Mouse (Mus musculus): ENCODE results near the gene Ncor2. TPM values are rescaled to one million over a fixed set of nuclear protein-coding genes. Genes with fewer than 3 reads are reported as not detected.
"Not testable (repeated sequence)": the region's sequence is repeated elsewhere in the genome, so short reads cannot be mapped to it uniquely, and the experiment has no call there.

Gene Ncor2
- polyA plus RNA-seq, 1 experiment from 2014 or later, result 17.2 TPM

DNA sequence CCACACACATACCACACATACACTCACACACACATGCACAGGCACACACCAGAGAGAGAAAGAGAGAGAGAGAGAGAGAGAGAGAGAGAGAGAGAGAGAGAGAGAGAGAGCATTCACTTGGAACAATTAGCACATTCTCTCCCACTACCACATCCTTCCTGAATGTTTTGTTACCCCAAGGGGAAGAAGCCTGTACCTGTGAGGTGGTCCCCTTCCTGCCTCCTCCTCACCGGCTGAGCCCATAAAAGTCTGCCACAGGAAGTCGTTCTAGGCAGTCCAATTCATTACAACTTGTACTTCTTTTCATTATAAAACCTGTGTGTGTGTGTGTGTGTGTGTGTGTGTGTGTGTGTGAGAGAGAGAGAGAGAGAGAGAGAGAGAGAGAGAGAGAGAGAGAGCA lies 18.3 kb upstream of the Ncor2 start:
- DNase-seq (ENCODE audit: low spot score); H3K4me3 ChIP-seq (ENCODE audit: low read depth, low read length); ATAC-seq (replicated peaks; ENCODE audit: low FRiP score); H3K36me3 ChIP-seq (ENCODE audit: control insufficient read depth, insufficient read depth, low read length); H3K27ac ChIP-seq (ENCODE audit: low read depth, low read length); H3K9me3 ChIP-seq (ENCODE audit: control insufficient read depth, low read length); H3K4me1 ChIP-seq (replicated peaks; ENCODE audit: control insufficient read depth, insufficient read depth, low read length); H3K4me2 ChIP-seq; H3K27me3 ChIP-seq (replicated peaks; ENCODE audit: control insufficient read depth, insufficient read depth, low read length); H3K9ac ChIP-seq (ENCODE audit: low read depth, low read length): not testable (repeated sequence)
- 41% methylated on average over 2 of the region's 2 CpGs for WGBS

DNA sequence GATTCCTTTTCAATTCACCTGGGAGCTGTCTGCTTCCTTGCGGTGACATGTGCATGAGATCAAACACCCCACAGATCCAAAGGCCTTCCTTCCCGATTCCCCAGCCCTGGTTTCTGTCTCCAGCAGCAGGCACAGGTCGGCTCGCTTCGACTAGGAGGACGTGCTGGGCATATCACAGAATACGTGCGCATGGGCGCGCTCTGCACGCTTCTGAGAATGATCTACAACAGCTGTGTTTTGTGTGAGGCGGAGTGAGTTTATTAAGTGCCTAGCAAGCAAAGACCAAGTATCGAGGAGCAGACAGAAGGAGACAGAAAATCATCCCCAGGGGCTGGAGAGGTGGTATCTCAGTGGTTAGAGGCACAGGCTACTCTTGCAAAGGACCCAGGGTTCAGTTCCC lies 17.0 kb upstream of the Ncor2 start:
- Histone ChIP-seq H3K9me3 (ENCODE audit: control insufficient read depth, low read length) (no peaks in the 10 kb centered on the region), H3K36me3 (ENCODE audit: control insufficient read depth, insufficient read depth, low read length) (no peaks in the 10 kb centered on the region), H3K4me3 (ENCODE audit: low read depth, low read length) (no peak overlapping the region), H3K4me2 (no peak overlapping the region), H3K4me1 (replicated peaks; ENCODE audit: control insufficient read depth, insufficient read depth, low read length) (no peaks in the 10 kb centered on the region), H3K9ac (ENCODE audit: low read depth, low read length) (no peak overlapping the region), H3K27me3 (replicated peaks; ENCODE audit: control insufficient read depth, insufficient read depth, low read length) (peaks cover 5% of the 10 kb centered on the region; the same call in 1 of the 2 replicates), H3K27ac (ENCODE audit: low read depth, low read length) (no peak overlapping the region)
- ATAC-seq (replicated peaks; ENCODE audit: low FRiP score) (no peak), DNase-seq (ENCODE audit: low spot score) (no peak)
- 79% methylated on average over 13 of the region's 13 CpGs for WGBS

DNA sequence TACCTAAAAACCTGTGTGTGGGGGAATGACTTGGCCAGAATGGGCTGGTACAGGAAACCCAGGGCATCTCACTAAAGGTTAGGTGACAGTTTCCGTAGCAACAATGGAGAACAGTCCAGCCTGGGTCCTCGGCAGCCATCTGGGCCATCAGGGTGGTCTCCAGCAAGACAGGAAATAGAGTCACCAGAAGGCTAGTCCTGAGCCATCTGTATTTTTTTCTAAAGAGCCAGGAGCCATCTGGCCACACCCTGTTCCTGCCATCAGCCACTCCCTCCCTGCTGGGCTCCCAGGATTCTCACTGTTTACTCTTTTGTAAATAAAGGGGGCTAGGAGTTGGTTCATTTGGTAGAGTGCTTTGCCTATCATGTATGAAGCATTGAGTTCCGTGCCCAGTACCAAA lies 16.1 kb upstream of the Ncor2 start:
- no peak overlapping the region for H3K4me2 ChIP-seq
- DNase-seq (ENCODE audit: low spot score) (no peak), ATAC-seq (replicated peaks; ENCODE audit: low FRiP score) (no peak)
- H3K27ac ChIP-seq (ENCODE audit: low read depth, low read length), result no peak overlapping the region
- H3K9ac ChIP-seq (ENCODE audit: low read depth, low read length), result no peak overlapping the region
- WGBS, result 42% methylated on average over 3 of the region's 3 CpGs
- peaks cover 8% of the 10 kb centered on the region; the same call in 1 of the 2 replicates for H3K27me3 ChIP-seq (replicated peaks; ENCODE audit: control insufficient read depth, insufficient read depth, low read length)
- H3K9me3 ChIP-seq (ENCODE audit: control insufficient read depth, low read length), result no peaks in the 10 kb centered on the region
- no peak overlapping the region for H3K4me3 ChIP-seq (ENCODE audit: low read depth, low read length)
- no peaks in the 10 kb centered on the region; the same call in 1 of the 2 replicates for H3K36me3 ChIP-seq (ENCODE audit: control insufficient read depth, insufficient read depth, low read length)
- no peaks in the 10 kb centered on the region for H3K4me1 ChIP-seq (replicated peaks; ENCODE audit: control insufficient read depth, insufficient read depth, low read length)

DNA sequence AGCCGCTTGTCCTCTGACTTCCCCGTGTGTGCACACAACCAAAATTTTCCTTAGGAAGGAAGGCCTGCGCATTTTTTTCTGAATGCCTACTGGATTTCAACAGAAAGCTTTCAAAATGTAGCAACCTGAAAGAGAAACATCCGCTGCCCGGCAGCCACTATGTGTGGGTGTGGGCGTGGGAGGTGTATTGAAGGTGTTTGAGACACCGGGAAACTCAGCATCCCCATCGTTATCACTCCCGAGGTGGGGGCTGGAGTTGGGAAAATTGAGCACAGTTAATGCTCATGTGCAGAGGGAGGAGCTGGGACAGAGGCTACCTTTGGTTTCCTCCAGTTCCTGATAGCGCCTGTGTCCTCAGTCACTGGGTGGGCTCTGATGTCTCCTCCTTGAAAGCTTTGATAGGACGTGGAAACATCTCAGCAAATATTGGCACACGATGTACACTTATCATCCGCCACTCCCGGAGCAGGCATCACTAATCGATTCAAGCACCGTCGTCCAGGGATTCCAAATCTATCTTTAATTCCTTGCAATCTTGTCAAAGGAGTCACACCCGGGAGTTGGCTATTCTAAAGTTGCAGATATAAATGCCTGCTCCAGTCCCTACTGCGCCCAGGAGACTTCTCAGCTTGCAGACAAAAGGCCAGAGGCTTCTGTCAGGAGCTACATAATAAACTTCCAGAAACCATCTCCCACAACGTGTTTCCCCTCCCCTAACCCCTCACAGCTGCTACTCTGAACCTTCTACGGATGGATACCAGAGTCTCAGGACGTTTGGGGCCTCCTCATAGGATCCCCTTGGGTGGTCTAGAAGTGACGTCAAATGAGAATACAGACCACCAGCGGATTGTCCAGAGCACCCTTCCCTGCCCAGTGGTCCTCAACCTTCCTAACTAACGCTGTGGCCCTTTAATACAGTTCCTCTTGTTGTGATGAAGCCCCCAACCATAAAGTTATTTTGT lies 14.7 kb upstream of the Ncor2 start:
- ATAC-seq (replicated peaks; ENCODE audit: low FRiP score) (no peak), DNase-seq (ENCODE audit: low spot score) (no peak)
- H3K9me3 ChIP-seq (ENCODE audit: control insufficient read depth, low read length), result no peaks in the 10 kb centered on the region
- H3K4me2 ChIP-seq, result no peak overlapping the region
- 0 out of 2 replicates have a peak, but pooled peaks cover 2% of the 10 kb centered on the region for H3K4me1 ChIP-seq (replicated peaks; ENCODE audit: control insufficient read depth, insufficient read depth, low read length)
- no peaks in the 10 kb centered on the region; the same call in 1 of the 2 replicates for H3K36me3 ChIP-seq (ENCODE audit: control insufficient read depth, insufficient read depth, low read length)
- peaks cover 8% of the 10 kb centered on the region; the same call in 1 of the 2 replicates for H3K27me3 ChIP-seq (replicated peaks; ENCODE audit: control insufficient read depth, insufficient read depth, low read length)
- WGBS, result 63% methylated on average over 25 of the region's 25 CpGs
- no peak overlapping the region for H3K4me3 ChIP-seq (ENCODE audit: low read depth, low read length)
- no peak overlapping the region for H3K9ac ChIP-seq (ENCODE audit: low read depth, low read length)
- H3K27ac ChIP-seq (ENCODE audit: low read depth, low read length), result no peak overlapping the region

DNA sequence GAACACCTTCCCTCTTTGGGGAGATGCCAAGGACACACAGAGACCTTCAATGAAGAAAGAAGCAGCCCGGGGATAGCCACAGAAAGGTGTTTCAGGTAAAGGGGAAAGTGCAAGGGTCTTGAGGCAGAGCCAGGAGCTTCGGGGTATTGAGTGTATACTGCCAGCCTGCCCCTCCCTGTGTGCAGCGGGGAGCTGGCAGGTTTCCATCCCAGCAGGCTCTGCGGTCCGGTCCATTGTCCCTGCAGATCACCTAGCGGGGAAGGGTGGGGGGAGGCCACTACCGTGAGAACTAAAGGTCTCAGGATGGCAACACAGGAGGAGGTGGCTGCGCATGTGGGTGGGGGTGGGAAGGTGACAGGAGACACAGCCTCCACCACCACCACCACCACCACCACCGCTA lies 12.6 kb upstream of the Ncor2 start:
- no peak overlapping the region for H3K27ac ChIP-seq (ENCODE audit: low read depth, low read length)
- WGBS, result 62% methylated on average over 9 of the region's 9 CpGs
- peaks cover 5% of the 10 kb centered on the region; the same call in 1 of the 2 replicates for H3K9me3 ChIP-seq (ENCODE audit: control insufficient read depth, low read length)
- H3K9ac ChIP-seq (ENCODE audit: low read depth, low read length), result no peak overlapping the region
- no peak for DNase-seq (ENCODE audit: low spot score)
- H3K4me3 ChIP-seq (ENCODE audit: low read depth, low read length), result no peak overlapping the region
- H3K4me2 ChIP-seq, result no peak overlapping the region
- ATAC-seq (replicated peaks; ENCODE audit: low FRiP score), result no peak
- peaks cover 8% of the 10 kb centered on the region; the same call in 1 of the 2 replicates for H3K27me3 ChIP-seq (replicated peaks; ENCODE audit: control insufficient read depth, insufficient read depth, low read length)
- no peaks in the 10 kb centered on the region; the same call in 1 of the 2 replicates for H3K36me3 ChIP-seq (ENCODE audit: control insufficient read depth, insufficient read depth, low read length)
- H3K4me1 ChIP-seq (replicated peaks; ENCODE audit: control insufficient read depth, insufficient read depth, low read length), result 0 out of 2 replicates have a peak, but pooled peaks cover 2% of the 10 kb centered on the region

DNA sequence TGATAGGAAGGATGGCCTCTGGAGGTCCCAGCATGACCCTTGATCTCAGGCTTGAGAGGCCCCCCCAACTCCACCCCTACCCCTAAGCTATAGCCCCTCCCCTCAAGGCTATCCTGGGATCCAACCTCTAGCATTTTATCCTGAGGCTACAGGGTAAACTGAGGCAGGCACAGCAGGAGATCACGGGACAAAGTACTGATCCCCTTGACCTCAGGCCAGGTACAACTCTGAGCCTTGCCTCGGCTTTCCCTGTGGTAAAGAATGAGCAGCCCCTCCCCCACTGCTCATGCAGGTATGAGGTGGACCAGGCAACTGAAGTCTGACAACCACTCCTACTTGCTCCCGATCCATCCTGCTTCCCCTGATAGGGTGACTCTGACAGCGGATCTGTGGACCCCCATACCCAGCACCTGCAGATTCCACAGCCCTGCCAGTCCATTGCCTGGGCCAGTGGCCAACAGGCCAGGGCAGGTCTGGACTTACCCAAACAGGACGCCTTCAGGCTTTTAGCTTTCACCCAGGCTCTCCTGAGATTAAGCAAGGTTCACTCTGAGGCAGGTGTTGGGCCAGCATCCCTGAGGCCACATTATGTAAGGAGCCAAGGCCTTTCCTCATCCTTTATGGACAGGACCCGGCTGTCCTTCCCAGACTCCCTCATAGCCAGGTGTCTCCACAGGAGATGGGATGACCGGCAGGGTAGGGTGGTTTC lies 11.2 kb upstream of the Ncor2 start:
- no peak overlapping the region for H3K4me2 ChIP-seq
- 0 out of 2 replicates have a peak, but pooled peaks have one; percentile 10 for ATAC-seq (replicated peaks; ENCODE audit: low FRiP score)

DNA sequence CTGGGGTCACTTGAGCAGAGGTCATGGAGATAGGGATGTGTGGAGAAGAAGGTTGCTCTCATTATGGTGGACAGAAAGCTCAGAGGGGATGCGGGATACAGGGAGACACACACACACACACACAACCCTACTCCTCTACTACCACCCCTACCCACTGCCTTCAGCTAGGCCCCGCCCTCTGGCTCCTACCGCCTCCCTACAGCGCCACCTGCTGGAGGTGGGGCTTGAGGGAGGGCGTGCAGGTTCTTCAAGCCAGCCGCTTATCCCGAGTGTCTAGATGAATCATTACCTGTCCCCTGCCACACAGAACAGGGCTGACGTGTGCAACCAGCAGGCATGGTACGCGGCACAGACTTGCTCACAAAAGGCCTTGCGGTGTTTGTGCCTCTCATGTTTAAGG lies 10.6 kb upstream of the Ncor2 start:
- no peak overlapping the region for H3K9ac ChIP-seq (ENCODE audit: low read depth, low read length)
- ATAC-seq (replicated peaks; ENCODE audit: low FRiP score) (peak; percentile 66; the same call in 1 of the 2 replicates), DNase-seq (ENCODE audit: low spot score) (peak; percentile 74)
- H3K4me2 ChIP-seq, result no peak overlapping the region
- 29% methylated on average over 11 of the region's 11 CpGs for WGBS
- H3K4me1 ChIP-seq (replicated peaks; ENCODE audit: control insufficient read depth, insufficient read depth, low read length), result 0 out of 2 replicates have a peak, but pooled peaks cover 2% of the 10 kb centered on the region
- no peak overlapping the region for H3K27ac ChIP-seq (ENCODE audit: low read depth, low read length)
- H3K9me3 ChIP-seq (ENCODE audit: control insufficient read depth, low read length), result peaks cover 5% of the 10 kb centered on the region; the same call in 1 of the 2 replicates
- no peak overlapping the region for H3K4me3 ChIP-seq (ENCODE audit: low read depth, low read length)
- peaks cover 11% of the 10 kb centered on the region for H3K27me3 ChIP-seq (replicated peaks; ENCODE audit: control insufficient read depth, insufficient read depth, low read length)
- H3K36me3 ChIP-seq (ENCODE audit: control insufficient read depth, insufficient read depth, low read length), result no peaks in the 10 kb centered on the region; the same call in 1 of the 2 replicates

More for the DNA sequence above, 11.2 kb upstream of the Ncor2 start:
- Histone ChIP-seq H3K27me3 (replicated peaks; ENCODE audit: control insufficient read depth, insufficient read depth, low read length) (peaks cover 8% of the 10 kb centered on the region; the same call in 1 of the 2 replicates), H3K9ac (ENCODE audit: low read depth, low read length) (no peak overlapping the region), H3K36me3 (ENCODE audit: control insufficient read depth, insufficient read depth, low read length) (no peaks in the 10 kb centered on the region; the same call in 1 of the 2 replicates), H3K4me3 (ENCODE audit: low read depth, low read length) (no peak overlapping the region), H3K27ac (ENCODE audit: low read depth, low read length) (no peak overlapping the region), H3K4me1 (replicated peaks; ENCODE audit: control insufficient read depth, insufficient read depth, low read length) (0 out of 2 replicates have a peak, but pooled peaks cover 2% of the 10 kb centered on the region), H3K9me3 (ENCODE audit: control insufficient read depth, low read length) (peaks cover 5% of the 10 kb centered on the region; the same call in 1 of the 2 replicates)
- no peak for DNase-seq (ENCODE audit: low spot score)
- 68% methylated on average over 7 of the region's 7 CpGs for WGBS

DNA sequence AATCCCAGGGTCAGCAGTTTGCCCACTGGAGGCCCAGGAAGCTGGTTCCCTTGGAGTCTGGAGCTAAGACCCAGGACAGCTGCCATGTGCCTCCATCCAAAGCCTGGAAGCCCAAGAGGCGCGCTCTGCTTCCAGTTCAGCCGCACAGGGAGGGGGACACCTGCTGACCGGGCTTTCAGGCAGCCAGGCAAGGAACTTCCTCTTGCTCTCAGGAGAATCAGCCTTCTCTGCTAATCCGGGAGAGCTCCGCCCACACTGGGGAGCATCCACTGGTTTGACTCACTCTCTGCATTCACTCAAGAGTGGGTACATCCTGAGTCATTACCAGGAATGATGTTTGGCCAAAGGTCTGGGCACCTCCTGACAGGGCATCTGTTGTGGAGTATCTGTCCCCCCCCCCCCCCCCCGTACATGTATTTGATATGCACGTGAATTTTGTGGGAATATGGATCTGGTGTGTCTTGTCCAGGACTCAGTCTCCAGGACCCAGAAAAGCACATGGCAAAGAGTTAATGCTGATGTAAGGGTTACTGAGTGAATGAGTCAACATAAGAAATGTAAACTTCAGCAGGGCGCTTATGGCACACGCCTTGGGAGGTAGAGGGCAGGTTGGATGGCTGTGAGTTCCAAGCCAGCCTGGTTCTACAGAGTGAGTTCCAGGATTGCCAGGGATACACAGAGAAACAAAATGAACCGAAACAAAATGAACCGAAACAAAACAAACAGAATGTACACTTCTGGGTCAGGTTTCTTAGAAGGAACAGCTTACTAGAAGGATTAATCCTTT lies 10.0 kb upstream of the Ncor2 start:
- Histone ChIP-seq H3K27ac (ENCODE audit: low read depth, low read length) (no peak overlapping the region), H3K9ac (ENCODE audit: low read depth, low read length) (no peak overlapping the region), H3K4me2 (no peak overlapping the region), H3K4me1 (replicated peaks; ENCODE audit: control insufficient read depth, insufficient read depth, low read length) (0 out of 2 replicates have a peak, but pooled peaks cover 4% of the 10 kb centered on the region), H3K36me3 (ENCODE audit: control insufficient read depth, insufficient read depth, low read length) (no peaks in the 10 kb centered on the region; the same call in 1 of the 2 replicates), H3K4me3 (ENCODE audit: low read depth, low read length) (no peak overlapping the region), H3K9me3 (ENCODE audit: control insufficient read depth, low read length) (peaks cover 5% of the 10 kb centered on the region; the same call in 1 of the 2 replicates), H3K27me3 (replicated peaks; ENCODE audit: control insufficient read depth, insufficient read depth, low read length) (peaks cover 12% of the 10 kb centered on the region)
- 32% methylated on average over 12 of the region's 12 CpGs for WGBS
- no peak for ATAC-seq (replicated peaks; ENCODE audit: low FRiP score)
- no peak for DNase-seq (ENCODE audit: low spot score)
